Mouse (Mus musculus) olfactory bulb, adult 2 months (tissue): ENCODE data around the gene Vapa.

Experiments used
- CTCF ChIP-seq: fragments of 200-500 bp; IDR thresholded peaks from 2 replicates; pipeline ENCODE4 v1.5.1; 2012; ENCODE audit warnings: low read depth, mild to moderate bottlenecking, low read length, moderate library complexity; ENCODE audit not compliant: insufficient read depth
- POLR2A ChIP-seq: fragments of 200-500 bp; IDR thresholded peaks from 2 replicates; pipeline ENCODE4 v1.6.1; 2012; ENCODE audit warnings: mild to moderate bottlenecking, low read depth, low read length, moderate library complexity; ENCODE audit not compliant: insufficient read depth

DNA sequence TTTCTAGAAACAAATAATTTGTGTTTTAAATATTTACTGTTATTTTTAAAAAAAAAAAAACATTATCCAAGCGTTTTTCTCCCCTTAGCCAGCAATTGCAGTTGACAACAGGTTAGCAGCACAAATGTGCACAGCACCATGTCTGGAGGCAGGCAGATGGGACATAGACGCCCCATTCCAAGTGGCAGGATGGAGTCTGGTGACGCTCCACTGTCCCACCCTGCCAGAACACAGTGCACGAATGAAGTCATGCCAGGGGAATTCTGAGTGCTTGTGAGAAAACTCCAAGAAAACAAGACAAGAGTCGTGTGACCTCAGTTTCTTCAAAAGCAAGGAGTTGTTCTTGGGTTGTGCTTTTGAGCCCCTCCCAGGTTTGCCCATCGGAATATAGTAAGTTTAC lies 50.0 kb downstream of the Vapa start:
- TF ChIP-seq CTCF (no peak), POLR2A (no peak)
